Mouse (Mus musculus) lung, postnatal 25 days (tissue): ENCODE measurements around the gene Usf2.
A peak's percentile ranks its signal among the peaks of the same experiment; 100 is the strongest.
"Not testable (repeated sequence)": the region's sequence is repeated elsewhere in the genome, so short reads cannot be mapped to it uniquely, and the experiment has no call there.

Source experiments
- DNase-seq: peaks from one replicate; pipeline ENCODE4 v3.0.0; 2022; ENCODE audit warnings: low spot score

Usf2 gene

DNA sequence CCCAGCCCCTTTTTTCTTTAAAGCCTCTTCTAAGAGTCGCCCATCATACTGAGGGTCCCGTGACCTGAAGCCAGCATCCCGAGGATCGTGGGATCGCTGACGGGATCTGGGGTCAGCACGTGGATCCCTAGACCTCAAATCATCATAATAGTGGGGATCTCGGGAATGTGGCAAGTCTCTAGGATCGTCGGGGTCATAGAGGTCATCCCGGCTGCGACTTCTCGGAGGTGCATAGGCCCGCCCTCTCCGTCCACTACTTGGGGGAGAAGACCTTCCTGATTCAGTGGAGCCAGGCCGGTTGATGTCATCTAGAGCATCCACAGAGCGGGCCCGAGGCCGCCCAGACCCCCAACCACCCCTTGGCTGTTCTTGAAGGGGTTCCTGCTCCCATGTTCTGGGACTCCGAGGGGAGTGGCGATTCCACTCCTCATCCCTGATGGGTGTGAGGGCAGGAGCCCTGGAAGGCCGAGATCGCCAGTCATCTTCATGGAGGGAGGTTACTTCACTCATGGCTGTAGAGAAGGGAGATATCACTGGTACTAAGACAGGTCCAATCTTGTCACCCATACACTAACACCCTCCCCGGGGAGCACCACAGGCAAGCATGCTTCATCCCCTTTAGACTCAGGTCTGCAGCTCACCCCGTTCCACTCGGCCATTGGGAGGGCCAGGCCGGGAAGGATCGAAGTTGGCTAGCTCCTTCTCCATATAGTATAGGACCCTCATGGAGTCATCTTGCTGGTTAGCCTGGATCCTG is 1.7 kb upstream of the Usf2 start:
- no peak for DNase-seq

DNA sequence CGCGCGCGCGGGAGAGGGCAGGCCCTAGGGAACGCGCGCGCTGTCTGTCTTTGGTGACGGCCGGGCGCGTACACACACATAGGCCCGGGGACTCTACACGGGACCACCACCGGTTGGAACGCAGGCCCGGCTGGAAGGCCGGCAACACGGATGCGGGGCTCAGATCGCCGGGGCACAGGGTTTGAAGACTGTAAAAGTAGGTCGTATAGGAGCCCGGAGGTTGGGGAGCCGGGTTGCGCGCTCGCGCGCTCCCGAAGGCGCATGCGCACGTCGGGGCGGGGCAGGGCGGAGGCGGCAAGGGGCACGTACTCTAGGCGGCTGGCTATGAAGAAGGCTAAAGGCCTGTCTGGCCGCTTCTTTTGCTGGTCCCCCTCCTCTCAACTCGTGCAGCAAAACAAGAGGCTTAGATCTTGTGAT is 772 bp upstream of the Usf2 start:
- DNase-seq = peak; percentile 91

DNA sequence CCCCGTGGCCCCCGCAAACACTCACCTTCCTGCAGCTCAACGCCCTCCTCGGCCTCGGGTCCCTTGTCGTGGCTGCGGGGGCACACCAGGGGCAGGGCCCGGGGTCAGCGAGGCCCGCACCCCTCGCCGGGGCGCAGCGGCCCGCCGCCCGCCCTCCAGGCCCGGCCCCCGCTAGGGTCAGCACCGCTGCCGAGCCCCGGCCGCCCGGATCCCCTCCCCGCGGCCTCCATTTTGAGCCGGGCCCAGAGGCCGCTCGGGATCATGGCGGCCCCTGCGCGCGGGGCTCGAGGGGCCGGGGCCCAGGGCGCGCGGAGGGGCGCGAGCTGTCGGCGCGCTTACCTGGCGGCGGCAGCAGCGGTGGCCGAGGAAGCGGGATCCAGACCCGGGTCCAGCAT is 249 bp downstream of the Usf2 start:
- no peak for DNase-seq

DNA sequence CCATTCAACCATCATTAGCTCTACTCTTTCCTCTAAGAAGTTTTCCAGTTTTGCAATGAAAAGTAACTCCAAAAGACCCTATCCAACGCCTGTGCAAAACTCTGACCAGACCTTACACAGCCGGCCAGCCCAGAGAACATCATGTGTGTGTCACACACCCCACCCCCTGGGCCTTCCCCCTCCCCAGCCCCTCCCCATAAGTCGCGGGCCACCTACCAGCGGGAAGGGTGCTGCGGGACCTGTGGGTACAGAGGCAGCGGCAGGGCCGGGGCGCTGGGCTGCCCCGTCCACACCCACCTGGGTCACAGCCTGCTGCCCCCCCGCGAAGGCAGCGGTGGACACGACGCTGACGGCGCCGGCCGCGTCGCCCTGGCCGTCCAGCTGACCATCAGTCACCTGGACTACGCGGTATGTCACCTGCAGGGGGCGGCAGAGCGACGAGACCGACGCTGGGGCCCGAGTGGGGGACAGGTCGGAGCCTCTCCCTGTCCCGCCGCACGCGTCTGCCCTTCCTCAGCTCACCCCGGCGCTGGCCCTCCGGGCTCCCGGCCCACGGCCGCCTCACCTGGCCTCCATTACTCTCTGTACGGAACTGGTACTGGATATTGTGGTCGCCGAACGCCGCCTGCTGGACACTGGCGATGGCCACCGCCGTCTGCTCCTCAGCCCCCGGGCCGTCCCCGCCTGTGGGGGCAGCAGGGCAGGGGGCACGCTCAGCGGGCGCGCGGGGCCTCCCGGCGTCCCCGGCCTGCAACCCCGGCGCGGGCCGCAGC is 833 bp downstream of the Usf2 start:
- DNase-seq = peak; percentile 90

DNA sequence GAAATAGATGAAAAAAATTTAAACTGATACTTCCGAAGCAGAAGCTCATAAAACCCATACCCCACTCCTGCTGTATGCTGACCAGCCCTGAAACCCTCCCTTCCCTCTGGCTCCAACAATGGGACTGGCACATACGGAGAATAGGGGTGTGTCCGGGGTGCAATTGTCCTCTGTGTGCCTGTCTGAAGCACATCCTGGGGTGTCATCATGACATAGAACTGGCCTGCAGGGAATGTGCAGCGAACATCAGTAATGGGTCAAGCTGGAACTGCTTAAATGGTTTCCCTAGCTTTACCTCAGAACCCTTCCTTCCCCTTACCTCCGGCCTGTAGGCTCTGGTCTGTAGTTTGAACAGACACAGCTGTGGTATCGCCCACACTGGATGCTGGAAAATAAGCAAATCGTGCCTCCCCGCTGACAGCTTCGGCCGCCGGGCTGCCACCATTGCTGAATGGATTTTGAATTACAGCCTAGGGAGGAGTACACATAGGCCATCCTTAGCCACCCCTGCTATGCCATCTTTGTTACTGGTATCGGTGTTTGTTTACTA is 1.6 kb downstream of the Usf2 start:
- DNase-seq = no peak

DNA sequence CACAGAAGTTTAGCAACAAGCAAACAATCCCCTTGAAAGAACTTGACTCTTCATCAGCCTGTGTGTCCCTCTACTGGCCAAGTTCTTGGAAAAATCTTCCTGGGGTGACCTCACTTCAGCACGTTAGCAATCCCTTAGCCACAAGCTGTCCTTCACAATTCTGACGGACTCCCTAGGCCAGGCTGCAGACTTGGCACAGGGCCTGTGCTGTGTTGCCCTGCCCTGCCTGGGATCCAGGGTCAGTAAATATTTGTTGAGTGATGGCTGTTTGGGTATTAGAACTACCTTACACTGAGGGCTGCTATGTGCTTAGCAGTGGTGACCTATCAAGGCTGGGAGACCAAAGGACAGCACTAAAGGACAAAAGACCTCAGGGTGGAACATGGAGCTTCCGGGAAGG is 2.6 kb downstream of the Usf2 start:
- DNase-seq = no peak

DNA sequence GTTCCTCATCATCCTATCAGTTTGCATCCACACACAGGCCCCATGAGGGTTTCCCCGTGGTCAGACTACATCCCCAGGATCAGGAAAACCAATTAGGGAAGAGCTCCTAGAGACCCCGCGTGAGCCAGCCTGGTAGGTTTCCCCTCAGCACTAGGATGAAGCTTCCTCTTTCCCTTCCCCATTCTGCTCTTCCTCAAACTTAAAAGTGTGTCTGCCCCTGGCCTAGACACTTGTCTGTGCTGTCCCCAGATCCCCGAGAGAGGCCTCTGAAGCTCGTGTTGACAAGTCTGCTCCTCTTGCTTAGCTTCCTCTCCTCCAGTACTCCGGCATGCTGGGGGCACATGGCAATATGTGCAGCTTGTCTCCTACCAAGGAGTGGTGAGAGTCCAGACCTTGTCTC is 3.1 kb downstream of the Usf2 start:
- peak; percentile 34 for DNase-seq

DNA sequence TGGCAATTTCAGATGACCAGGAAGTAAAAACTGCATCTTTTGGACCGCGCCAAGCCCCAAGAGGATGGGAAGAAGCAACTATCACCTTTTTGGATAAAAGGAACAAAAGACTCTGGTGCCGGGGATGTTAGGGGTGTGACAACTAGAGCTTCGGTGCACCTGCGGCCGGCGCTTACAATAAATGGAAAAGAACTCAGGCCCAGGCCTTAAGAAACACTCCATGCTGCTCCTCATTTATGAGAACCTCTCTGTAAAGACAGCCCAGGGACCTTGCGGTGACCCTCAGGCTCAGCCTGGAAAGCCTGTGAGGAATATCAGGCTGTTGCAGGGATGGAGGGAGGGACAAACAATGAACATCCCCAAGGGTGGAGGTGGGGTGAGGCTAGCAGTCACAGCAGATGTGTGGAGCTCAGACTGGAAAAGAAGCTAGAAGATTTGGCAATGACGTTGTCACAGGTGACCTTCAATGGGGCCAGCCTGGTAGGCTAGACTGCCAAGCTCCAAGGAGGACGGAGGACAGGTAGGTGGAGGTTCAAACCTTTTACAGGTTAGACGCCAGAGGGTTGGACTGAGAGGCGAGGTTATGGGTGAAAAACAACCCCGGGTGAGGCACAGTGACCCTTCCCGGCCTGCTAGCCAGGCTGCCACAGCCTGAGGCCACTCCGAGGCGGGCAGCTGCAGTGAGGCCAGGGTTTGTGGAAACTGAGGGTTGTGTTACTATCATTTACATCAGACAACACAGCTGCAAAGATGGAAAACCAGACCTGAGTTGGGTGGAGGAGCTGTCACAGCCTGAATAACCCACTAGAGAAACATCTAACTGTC is 4.0 kb downstream of the Usf2 start:
- no peak for DNase-seq

DNA sequence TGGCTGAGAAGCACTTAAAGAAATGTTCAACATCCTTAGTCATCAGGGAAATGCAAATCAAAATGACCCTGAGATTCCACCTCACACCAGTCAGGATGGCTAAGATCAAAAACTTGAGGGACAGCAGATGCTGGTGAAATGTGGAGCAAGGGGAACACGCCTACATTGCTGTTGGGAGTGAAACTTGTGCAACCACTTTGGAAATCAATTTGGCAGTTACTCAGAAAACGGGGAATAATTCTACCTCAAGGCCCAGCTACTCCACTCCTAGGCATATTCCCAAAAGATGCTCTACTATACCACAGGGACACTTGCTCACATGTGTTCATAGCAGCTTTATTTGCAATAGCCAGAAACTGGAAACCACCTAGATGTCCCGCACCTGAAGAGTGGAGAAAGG is 6.7 kb downstream of the Usf2 start:
- DNase-seq = not testable (repeated sequence)

DNA sequence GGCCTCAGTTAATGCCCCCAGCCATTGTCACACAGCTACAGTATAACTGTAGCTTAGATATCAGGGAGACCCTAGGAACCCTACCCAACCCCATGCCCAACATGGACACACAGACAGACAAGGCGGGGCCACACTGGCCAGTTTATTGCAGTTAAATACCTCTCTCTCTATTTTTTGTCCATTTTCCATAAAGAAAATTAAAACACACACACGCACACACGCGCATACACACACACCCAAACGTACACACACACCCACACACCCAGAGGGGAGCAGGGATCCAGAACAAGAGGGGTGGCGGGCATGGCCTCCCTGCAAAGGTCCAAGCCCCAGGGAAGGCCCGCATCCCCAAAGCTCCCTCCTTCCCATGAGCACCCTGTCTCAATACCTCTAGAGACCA is 10.7 kb downstream of the Usf2 start:
- no peak for DNase-seq

DNA sequence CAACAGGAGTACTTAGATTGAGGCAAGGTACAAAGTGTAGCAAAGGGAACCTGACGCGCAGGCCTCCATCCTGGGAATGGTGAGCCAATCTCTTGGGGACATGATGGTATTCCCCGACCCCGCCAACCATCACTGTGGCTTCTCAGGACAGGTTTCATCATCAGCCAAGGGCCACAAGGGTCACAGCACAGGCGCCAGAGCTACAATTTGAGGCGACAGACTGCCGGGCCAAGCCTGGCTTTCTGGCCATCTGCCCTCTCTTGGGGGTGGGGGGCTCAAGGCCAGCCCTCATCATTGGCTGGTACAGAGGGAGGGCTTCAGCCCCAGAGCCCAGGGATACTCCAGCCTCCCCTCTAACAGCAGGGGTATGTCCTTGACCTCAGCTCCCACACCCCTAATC is 11.1 kb downstream of the Usf2 start:
- not testable (repeated sequence) for DNase-seq

DNA sequence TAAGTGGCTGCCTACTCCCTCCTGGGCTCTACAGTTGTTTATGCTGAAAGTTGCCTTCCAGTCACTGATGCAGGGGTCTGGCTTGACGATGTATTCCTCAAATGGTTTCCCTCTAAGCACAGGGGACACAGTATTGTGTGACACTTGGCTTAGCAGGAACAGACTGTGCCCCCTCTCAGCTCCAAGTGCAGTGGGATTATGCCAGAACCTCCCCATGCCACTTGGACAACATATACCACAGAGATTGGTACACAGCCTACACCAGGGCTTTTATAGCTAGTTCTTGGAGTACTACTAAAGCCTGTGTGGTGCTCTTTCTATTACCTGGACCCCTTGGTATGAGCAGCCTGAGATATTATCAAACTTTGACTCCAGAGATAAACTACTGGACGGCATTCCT is 11.9 kb downstream of the Usf2 start:
- not testable (repeated sequence) for DNase-seq

DNA sequence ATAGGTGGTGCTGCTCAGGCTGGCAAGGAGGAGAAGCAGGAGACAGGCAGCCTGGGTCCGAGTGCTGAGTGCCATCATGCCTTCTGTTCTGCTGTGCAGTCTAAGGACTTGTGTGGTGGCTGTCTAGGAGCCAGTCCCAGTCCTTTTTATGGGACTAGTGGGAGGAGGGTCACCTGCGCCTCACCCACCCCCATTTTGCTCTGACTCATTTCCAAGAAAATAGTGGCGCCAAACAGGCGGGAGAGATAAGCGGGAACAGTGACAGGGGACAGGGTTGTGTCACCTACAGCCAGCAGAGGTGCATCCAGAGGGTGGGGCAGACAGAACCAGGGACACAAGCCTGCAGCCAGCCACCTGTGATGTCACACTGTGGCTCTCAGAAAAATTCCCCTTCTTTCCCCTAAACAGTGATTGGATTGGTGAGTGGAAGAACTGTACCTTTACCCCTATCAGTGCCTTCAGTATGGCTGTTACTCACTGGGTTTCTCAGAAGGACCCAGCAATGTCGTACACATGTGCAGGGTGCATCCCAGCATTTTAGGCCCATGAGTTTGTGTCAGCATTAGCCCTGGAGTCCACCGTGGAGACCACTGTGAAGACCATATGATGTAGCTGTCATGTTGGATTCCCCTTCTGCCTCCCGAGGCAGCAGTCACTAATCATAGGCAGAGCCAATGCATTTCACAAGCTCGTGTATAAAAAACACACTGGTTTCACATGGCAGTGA is 12.5 kb downstream of the Usf2 start, which contains the start of gene Hamp:
Gene Hamp (minus strand): TSS at position 124 of the 727 bp plus-strand sequence.
- no peak for DNase-seq

DNA sequence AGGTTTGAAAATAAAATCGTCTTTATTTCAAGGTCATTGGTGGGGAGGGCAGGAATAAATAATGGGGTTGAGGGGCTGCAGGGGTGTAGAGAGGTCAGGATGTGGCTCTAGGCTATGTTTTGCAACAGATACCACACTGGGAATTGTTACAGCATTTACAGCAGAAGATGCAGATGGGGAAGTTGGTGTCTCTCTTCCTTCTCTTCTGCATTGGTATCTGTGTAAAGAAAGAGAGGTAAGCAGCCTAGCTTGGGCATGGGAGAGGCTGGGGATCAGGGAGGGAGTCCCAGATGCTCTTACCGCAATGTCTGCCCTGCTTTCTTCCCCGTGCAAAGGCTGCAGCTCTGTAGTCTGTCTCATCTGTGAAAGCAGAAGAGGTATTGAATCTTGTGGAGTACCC is 14.2 kb downstream of the Usf2 start:
- DNase-seq = not testable (repeated sequence)

DNA sequence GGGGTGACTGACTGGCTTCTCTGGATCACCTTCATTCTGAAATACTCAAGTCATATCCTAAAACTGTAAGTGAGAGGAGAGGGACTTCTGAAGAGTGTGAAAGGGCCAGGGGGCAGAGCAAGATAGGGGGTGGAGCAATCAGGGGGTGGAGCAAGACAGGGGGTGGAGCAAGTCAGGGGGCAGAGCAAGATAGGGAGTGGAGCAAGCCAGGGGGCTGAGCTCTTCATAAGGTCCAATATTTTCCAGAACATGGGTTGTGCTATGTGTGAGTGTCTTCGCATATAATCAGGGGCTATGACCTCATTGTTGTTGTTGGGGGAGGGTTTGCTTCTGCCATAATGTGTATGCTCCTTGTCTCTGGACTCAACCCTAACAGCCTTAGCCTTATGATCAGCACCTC is 16.5 kb downstream of the Usf2 start:
- not testable (repeated sequence) for DNase-seq

DNA sequence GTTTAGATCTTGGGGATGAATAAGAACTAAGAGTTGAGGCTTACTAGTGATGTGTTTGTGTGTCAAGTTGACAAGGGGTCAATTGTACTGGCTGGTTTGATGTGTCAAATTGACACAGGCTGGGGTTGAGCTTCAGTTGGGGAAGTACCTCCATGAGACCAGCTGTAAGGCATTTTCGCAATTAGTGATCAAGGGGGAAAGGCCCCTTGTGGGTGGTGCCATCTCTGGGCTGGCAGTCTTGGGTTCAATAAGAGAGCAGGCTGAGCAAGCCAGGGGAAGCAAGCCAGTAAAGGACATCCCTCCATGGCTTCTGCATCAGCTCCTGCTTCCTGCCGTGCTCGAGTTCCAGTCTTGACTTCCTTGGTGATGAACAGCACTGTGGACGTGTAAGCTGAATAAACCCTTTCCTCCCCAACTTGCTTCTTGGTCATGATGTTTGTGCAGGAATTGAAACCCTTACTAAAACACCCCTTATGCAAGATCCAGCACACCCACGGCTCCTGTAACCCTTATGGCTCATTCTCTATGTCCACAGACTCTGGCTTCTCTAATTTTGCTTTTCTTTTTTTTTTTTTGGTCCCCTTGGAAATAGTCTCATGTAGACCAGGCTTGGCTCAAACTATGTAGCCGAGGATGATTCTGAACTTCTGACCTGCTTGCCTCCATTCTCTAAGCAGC is 21.0 kb downstream of the Usf2 start:
- peak; percentile 25 for DNase-seq

DNA sequence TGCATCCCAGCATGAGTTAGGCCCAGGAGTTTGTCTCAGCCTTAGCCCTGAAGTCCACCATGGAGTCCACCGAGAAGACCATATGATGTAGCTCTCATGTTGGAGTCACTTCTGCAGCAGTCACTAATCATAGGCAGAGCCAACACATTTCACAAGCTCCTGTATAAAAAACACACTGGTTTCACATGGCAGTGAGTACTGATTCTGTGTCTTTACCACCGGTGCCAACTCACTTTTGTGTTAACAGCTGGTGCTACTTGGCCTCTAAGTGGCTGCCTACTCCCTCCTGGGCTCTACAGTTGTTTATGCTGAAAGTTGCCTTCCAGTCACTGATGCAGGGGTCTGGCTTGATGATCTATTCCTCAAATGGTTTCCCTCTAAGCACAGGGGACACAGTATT is 32.0 kb downstream of the Usf2 start, which contains the start of gene Hamp2:
Gene Hamp2 (minus strand): TSS at position 101 of the 400 bp plus-strand sequence.
- not testable (repeated sequence) for DNase-seq

DNA sequence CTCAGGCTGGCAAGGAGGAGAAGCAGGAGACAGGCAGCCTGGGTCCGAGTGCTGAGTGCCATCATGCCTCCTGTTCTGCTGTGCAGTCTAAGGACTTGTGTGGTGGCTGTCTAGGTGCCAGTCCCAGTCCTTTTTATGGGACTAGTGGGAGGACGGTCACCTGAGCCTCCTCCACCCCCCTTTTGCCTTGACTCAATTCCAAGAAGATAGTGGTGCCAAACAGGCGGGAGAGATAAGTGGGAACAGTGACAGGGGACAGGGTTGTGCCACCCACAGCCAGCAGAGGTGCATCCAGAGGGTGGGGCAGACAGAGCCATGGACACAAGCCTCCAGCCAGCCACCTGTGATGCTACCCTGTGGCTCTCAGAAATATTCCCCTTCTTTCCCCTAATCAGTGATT is 32.5 kb downstream of the Usf2 start:
- DNase-seq = no peak

DNA sequence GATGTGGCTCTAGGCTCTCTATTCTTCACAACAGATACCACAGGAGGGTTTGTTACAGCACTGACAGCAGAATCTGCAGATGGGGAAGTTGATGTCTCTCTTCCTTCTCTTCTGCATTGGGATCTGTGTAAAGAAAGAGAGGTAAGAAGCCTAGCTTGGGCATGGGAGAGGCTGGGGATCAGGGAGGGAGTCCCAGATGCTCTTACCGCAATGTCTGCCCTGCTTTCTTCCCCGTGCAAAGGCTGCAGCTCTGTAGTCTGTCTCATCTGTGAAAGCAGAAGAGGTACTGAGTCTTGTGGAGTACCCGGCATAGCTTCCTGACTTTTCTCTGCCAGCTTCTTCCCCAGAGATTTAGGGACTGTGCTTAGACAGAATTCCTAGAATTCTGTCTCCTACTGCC is 34.1 kb downstream of the Usf2 start:
- not testable (repeated sequence) for DNase-seq

DNA sequence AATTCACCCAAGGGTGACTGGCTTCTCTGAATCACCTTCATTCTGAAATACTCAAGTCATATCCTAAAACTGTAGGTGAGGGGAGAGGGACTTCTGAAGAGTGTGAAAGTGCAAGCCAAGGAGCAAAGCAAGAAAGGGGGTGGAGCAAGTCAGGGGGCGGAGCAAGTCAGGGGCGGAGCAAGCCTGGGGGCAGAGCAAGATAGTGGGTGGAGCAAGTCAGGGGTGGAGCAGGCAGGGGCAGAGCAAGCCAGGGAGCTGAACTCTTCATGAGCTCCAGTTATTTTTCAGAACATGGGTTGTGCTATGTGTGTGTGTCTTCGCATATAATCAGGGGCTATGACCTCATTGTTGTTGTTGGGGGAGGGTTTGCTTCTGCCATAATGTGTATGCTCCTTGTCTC is 36.4 kb downstream of the Usf2 start:
- DNase-seq = no peak

DNA sequence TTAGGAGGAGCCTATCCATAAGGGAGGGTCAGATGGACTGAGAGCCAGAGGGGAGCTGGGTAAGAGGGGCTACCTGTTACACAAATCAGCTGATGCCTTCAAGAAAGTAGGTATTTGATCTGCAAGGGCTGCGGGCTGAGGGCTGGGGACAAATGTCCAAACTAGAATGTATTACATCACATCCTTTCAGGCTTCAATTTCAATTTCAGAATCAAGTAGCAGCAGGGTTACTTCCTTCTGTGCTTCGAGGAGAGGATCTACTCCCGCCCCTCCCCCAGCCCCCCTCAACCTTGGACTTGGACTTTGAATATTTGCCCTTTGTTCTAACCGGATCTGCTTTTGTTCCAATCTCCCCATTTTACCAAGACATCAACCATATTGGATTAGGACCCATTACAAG is 39.4 kb downstream of the Usf2 start:
- DNase-seq = no peak
